Mouse (Mus musculus) limb, embryonic 14.5 days (tissue): ENCODE data around the gene Marveld3. TPM values are rescaled to one million over a fixed set of nuclear protein-coding genes. Genes with fewer than 3 reads are reported as not detected.

ENCODE experiments used
- ATAC-seq: fragments of 200-750 bp; cut with Nextera tagmentation; 2 replicates; pipeline ENCODE4 v1.8.0; 2017; ENCODE audit warnings: low read depth, moderate number of reproducible peaks, moderate TSS enrichment; ENCODE audit not compliant: low FRiP score
- DNase-seq: peaks from one replicate; pipeline ENCODE4 v3.0.0-alpha.2; 2015; ENCODE audit warnings: low spot score
- H3K27ac ChIP-seq: fragments of 300-500 bp; sonication (generic); replicated peaks from 2 replicates; pipeline ENCODE4 v1.5.1; 2014; ENCODE audit warnings: low read depth, mild to moderate bottlenecking, low read length, moderate library complexity, mixed read lengths
- H3K27me3 ChIP-seq: fragments of 300-500 bp; sonication (generic); 2 replicates; pipeline ENCODE4 v1.6.1; 2014; ENCODE audit warnings: low read length, mixed read lengths; ENCODE audit not compliant: control insufficient read depth, insufficient read depth
- H3K36me3 ChIP-seq: fragments of 300-500 bp; sonication (generic); 2 replicates; pipeline ENCODE4 v1.6.1; 2014; ENCODE audit warnings: mild to moderate bottlenecking, low read length, moderate library complexity, mixed read lengths; ENCODE audit not compliant: control insufficient read depth, insufficient read depth
- H3K4me1 ChIP-seq: fragments of 300-500 bp; sonication (generic); 2 replicates; pipeline ENCODE4 v1.6.1; 2014; ENCODE audit warnings: antibody characterized with exemption, low read length, mixed read lengths; ENCODE audit not compliant: control insufficient read depth, insufficient read depth
- H3K4me2 ChIP-seq: fragments of 300-500 bp; sonication (generic); replicated peaks from 2 replicates; pipeline ENCODE4 v1.6.1; 2014; ENCODE audit warnings: low read depth, mild to moderate bottlenecking, low read length, moderate library complexity; ENCODE audit not compliant: severe bottlenecking
- H3K4me3 ChIP-seq: fragments of 300-500 bp; sonication (generic); replicated peaks from 2 replicates; pipeline ENCODE4 v1.5.1; 2014; ENCODE audit warnings: low read length
- H3K9ac ChIP-seq: fragments of 300-500 bp; sonication (generic); 2 replicates; pipeline ENCODE4 v1.6.1; 2014; ENCODE audit warnings: mild to moderate bottlenecking, low read depth, low read length, moderate library complexity; ENCODE audit not compliant: severe bottlenecking
- H3K9me3 ChIP-seq: fragments of 300-500 bp; sonication (generic); 2 replicates; pipeline ENCODE4 v1.6.1; 2016; ENCODE audit warnings: low read length; ENCODE audit not compliant: control insufficient read depth
- POLR2A ChIP-seq: fragments of 200-500 bp; IDR thresholded peaks from 2 replicates; pipeline ENCODE4 v1.8.0; 2012; ENCODE audit warnings: inconsistent platforms, mild to moderate bottlenecking, moderate library complexity, borderline replicate concordance; ENCODE audit not compliant: insufficient read depth, insufficient read length; ENCODE audit errors: extremely low read depth
- WGBS: fragments of 180-500 bp; shearing (Covaris S2); extraction: QIAGEN DNeasy Blood & Tissue Kit; methylation state at CpG from one replicate; pipeline ENCODE4 v1.1.7; 2014; 5-methylcytosine and 5-hydroxymethylcytosine counted together
- polyA plus RNA-seq, 2 experiments: library from polyadenylated mRNA; depleted of rRNA in 1 of 2; stranded (reverse) in 1 of 2; unstranded in 1 of 2; fragments of >200 nt; fragmentation: Nextera tagmentation in 1 of 2; extraction: Ambion mirVana in 1 of 2; gene quantifications; 2 replicates each; pipeline versions ENCODE4 v1.2.1 to v1.2.3; 2012 to 2014

Gene Marveld3
- polyA plus RNA-seq, 2 experiments, result 1.2 to 3.1 TPM

DNA sequence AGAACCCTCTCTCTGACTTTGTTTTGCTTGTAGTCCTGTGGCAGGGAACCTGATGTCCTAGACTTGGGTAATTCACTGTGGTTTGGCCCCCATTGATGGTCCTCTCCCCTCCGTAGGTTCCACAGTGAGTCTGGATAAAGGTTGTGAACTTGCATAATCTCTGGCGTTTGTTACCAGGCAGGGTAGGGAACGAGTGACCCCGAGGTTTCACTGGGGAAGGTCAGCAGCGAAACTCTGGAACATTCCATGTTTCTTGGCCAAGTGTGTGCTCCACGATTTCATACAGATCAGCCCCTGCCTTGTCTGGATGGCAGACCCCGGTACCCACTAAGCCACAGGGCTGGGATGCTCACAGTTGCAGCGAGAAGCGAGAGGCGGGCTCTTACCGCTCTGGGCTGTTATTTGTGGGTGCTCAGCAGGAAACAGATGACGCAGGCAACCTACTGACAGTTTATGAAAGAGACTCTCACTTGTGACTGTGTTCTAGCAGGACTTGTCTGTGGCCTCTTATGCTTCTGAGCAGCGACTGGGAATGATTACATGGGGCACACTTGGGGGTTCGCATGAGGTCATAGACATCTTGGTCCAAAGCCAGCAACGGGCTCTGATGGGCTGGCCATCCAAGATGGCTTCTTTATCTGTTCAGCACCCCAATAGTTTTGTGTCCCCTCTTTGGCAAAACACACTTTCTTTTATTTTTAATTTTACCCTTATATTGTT, 20.5 kb upstream of the Marveld3 start:
- TF ChIP-seq POLR2A, result no peak
- no peaks in the 10 kb centered on the region for H3K9me3 ChIP-seq
- H3K27me3 ChIP-seq, result no peaks in the 10 kb centered on the region
- H3K36me3 ChIP-seq, result no peaks in the 10 kb centered on the region
- no peak overlapping the region for H3K4me3 ChIP-seq
- no peak for DNase-seq
- H3K27ac ChIP-seq, result no peak overlapping the region
- no peak for ATAC-seq
- 76% methylated on average over 15 of the region's 15 CpGs for WGBS
- H3K4me2 ChIP-seq, result no peak overlapping the region
- H3K9ac ChIP-seq, result no peak overlapping the region
- 0 out of 2 replicates have a peak, but pooled peaks cover 8% of the 10 kb centered on the region for H3K4me1 ChIP-seq

DNA sequence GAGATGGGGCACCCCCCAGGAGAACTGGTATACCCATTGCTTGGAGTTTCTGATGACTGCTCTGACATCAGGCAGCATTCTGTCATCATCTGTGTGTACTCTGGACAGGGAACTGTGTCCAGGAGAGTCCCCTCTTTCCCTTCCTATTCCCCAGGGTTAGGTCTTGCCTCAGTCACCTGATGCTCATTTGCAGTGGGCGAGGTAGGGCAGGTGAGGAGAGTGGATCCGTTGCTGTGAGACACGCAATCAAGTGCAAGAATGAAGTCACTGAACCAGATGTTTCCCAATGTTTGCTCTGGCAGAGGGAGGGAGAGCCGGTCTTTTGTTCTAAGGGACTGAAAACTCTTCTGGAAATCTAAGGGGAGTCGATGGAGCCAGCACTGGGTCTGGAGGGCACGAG, 17.3 kb upstream of the Marveld3 start:
- H3K4me1 ChIP-seq, result 0 out of 2 replicates have a peak, but pooled peaks cover under 1% of the 10 kb centered on the region
- no peaks in the 10 kb centered on the region for H3K36me3 ChIP-seq
- H3K4me3 ChIP-seq, result no peak overlapping the region
- no peaks in the 10 kb centered on the region for H3K9me3 ChIP-seq
- DNase-seq (no peak), ATAC-seq (no peak)
- no peak overlapping the region for H3K27ac ChIP-seq
- no peak for TF ChIP-seq POLR2A
- H3K4me2 ChIP-seq, result no peak overlapping the region
- 75% methylated on average over 6 of the region's 6 CpGs for WGBS
- no peak overlapping the region for H3K9ac ChIP-seq
- H3K27me3 ChIP-seq, result no peaks in the 10 kb centered on the region

DNA sequence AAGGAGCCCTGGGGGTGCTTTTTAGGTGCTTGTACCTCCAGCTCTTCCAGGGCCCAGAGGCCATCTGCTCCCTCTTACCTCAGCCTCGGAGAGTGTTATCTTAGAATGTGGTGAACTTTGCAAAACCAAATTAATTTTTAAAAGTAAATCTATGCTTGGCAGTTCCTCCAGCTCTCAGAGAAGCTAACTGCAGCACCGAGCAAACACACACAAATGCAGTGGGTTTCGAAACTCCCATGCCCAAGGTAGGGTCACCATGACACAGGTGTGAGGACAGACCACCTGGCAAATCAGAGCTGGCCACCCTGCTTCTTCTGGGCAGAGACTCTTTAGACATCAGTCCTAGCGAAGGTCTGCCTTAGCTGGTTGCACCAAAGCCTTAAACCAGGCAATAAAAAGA, 10.9 kb upstream of the Marveld3 start:
- H3K27me3 ChIP-seq, result peaks cover 13% of the 10 kb centered on the region; the same call in 1 of the 2 replicates
- no peaks in the 10 kb centered on the region for H3K36me3 ChIP-seq
- H3K9me3 ChIP-seq, result no peaks in the 10 kb centered on the region
- no peak overlapping the region for H3K9ac ChIP-seq
- no peaks in the 10 kb centered on the region for H3K4me1 ChIP-seq
- DNase-seq, result no peak
- no peak overlapping the region for H3K27ac ChIP-seq
- ATAC-seq, result no peak
- no peak overlapping the region for H3K4me3 ChIP-seq
- TF ChIP-seq POLR2A, result no peak
- 85% methylated on average over 4 of the region's 4 CpGs for WGBS
- H3K4me2 ChIP-seq, result no peak overlapping the region

DNA sequence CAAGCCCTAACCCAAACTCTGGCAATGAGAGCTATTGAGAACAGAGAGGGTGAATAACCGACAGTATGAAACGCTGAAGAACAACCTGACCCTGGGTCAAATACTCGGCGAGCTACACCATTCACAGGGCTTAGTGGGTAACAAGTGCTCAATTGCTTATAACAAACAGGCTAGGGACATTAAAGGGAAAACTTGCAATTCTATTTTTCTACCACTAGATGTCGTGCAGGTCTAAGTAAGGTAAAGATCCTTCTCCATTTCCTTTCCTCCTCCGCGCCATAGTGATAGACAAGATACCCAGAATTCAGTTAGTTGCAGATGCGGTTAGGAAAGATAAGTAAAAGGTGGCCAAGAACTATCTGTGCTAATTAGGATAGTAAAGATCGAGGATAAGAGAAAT, 8.3 kb upstream of the Marveld3 start:
- no peak overlapping the region for H3K27ac ChIP-seq
- H3K9ac ChIP-seq, result no peak overlapping the region
- H3K36me3 ChIP-seq, result no peaks in the 10 kb centered on the region
- H3K4me3 ChIP-seq, result no peak overlapping the region
- H3K9me3 ChIP-seq, result no peaks in the 10 kb centered on the region
- 8% methylated on average over 9 of the region's 9 CpGs for WGBS
- ATAC-seq, result no peak
- TF ChIP-seq POLR2A, result no peak
- no peaks in the 10 kb centered on the region for H3K4me1 ChIP-seq
- peak; percentile 64 for DNase-seq
- H3K4me2 ChIP-seq, result no peak overlapping the region
- peaks cover 13% of the 10 kb centered on the region; the same call in 1 of the 2 replicates for H3K27me3 ChIP-seq

DNA sequence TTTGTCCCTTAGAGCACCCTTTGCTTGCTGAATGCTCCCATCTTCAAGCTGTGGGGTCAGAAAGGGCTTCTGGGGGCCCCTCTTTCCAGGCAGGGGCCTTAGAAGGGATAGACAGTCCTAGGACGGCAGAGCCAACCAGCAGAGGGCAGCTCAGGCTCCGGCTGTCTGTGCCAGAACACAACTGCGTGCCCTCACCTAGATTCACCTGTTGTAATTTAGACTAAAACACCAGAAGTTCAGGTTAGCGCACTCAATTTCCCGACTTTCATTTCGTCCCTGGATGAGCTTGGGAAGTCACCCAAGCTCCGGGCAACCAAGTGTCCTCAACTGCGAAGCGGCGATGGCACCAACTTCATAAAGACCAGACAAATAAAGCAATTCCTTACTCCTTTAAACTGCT, 6.8 kb upstream of the Marveld3 start:
- Histone ChIP-seq H3K4me2 (no peak overlapping the region), H3K27ac (no peak overlapping the region), H3K4me3 (no peak overlapping the region), H3K9me3 (no peaks in the 10 kb centered on the region), H3K4me1 (no peaks in the 10 kb centered on the region), H3K27me3 (peaks cover 13% of the 10 kb centered on the region; the same call in 1 of the 2 replicates), H3K9ac (no peak overlapping the region), H3K36me3 (no peaks in the 10 kb centered on the region)
- DNase-seq (no peak), ATAC-seq (no peak)
- TF ChIP-seq POLR2A, result no peak
- WGBS, result 66% methylated on average over 10 of the region's 10 CpGs
